Mouse (Mus musculus): ENCODE measurements at regions not wholly inside any gene's neighbourhood (a gene's known extent, or its start where the extent isn't known, plus 50 kb on each side); places are given as distances from the start of the nearest gene placed in this dataset.

DNA sequence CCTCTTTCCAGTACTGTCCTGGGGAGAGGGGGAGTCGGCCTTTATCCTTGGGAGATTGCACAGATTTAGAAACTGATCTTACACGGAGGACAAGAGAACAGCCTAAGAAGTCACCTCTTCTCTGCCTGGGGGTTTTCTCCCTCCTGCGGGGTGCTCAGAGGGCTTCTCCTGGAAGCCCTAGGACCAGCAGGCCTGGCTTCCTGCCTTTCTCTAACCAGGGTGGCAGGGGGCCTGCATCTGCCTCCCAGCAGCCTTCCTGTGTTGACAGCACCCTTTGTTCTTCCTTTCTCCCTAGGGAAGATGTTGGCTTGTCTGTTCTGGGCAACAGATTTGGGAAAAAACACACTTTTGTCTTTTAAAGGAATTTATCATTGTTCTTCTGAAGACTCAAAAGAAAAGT lies 153.0 kb upstream of the Tgfbr2 start:
- Histone ChIP-seq H3K27me3 (ENCODE audit: control insufficient read depth, insufficient read depth, low read length) (no peaks in the 10 kb centered on the region), H3K4me3 (ENCODE audit: extremely low read depth, insufficient read depth, insufficient read length) (no peak overlapping the region), H3K36me3 (ENCODE audit: control insufficient read depth, insufficient read depth, low read length) (no peaks in the 10 kb centered on the region), H3K27ac (ENCODE audit: insufficient read depth, low read length) (0 out of 2 replicates have a peak overlapping the region, but pooled peaks have one; percentile 18), H3K4me1 (ENCODE audit: control insufficient read depth, insufficient read depth, insufficient read length) (peaks cover 26% of the 10 kb centered on the region; the same call in 1 of the 2 replicates)
- 53% methylated on average over 3 of the region's 3 CpGs for WGBS
- DNase-seq (ENCODE audit: low read depth in 1 of 2, low spot score in 2 of 2): no peak
- TF ChIP-seq CTCF (IDR thresholded peaks at IDR 0.05; ENCODE audit: extremely low read depth, insufficient read depth, insufficient read length, insufficient replicate concordance) (no peak), POLR2A (IDR thresholded peaks at IDR 0.05; ENCODE audit: low read depth, low read length) (no peak)

GRCm38 (mm10) chr9:116327080-116327479 lies 151.9 kb upstream of the Tgfbr2 start:
- no peaks in the 10 kb centered on the region for H3K27me3 ChIP-seq (ENCODE audit: control insufficient read depth, insufficient read depth, low read length)
- H3K4me3 ChIP-seq (ENCODE audit: extremely low read depth, insufficient read depth, insufficient read length): no peak overlapping the region
- H3K27ac ChIP-seq (ENCODE audit: insufficient read depth, low read length): no peak overlapping the region
- TF ChIP-seq POLR2A (IDR thresholded peaks at IDR 0.05; ENCODE audit: low read depth, low read length): no peak
- TF ChIP-seq CTCF (IDR thresholded peaks at IDR 0.05; ENCODE audit: extremely low read depth, insufficient read depth, insufficient read length, insufficient replicate concordance): no peak
- WGBS: 95% methylated on average over 2 of the region's 2 CpGs
- DNase-seq (ENCODE audit: low read depth in 1 of 2, low spot score in 2 of 2): no peak
- H3K4me1 ChIP-seq (ENCODE audit: control insufficient read depth, insufficient read depth, insufficient read length): peaks cover 26% of the 10 kb centered on the region; the same call in 1 of the 2 replicates
- no peaks in the 10 kb centered on the region for H3K36me3 ChIP-seq (ENCODE audit: control insufficient read depth, insufficient read depth, low read length)

- TF ChIP-seq POLR2A (IDR thresholded peaks at IDR 0.05; ENCODE audit: low read depth, low read length): no peak
- TF ChIP-seq CTCF (IDR thresholded peaks at IDR 0.05; ENCODE audit: extremely low read depth, insufficient read depth, insufficient read length, insufficient replicate concordance): no peak
- Histone ChIP-seq H3K4me3 (ENCODE audit: extremely low read depth, insufficient read depth, insufficient read length) (no peak overlapping the region), H3K36me3 (ENCODE audit: control insufficient read depth, insufficient read depth, low read length) (no peaks in the 10 kb centered on the region), H3K27ac (ENCODE audit: insufficient read depth, low read length) (0 out of 2 replicates have a peak overlapping the region, but pooled peaks have one; percentile 12), H3K4me1 (ENCODE audit: control insufficient read depth, insufficient read depth, insufficient read length) (peaks cover 19% of the 10 kb centered on the region; the same call in 1 of the 2 replicates), H3K27me3 (ENCODE audit: control insufficient read depth, insufficient read depth, low read length) (no peaks in the 10 kb centered on the region)
- WGBS: 54% methylated on average over 4 of the region's 4 CpGs
- peak in 1 of 2 experiments; percentile 32 for DNase-seq (ENCODE audit: low read depth in 1 of 2, low spot score in 2 of 2)
Measured at GRCm38 (mm10) chr9:116324971-116325370, 149.8 kb upstream of the Tgfbr2 start.

DNA sequence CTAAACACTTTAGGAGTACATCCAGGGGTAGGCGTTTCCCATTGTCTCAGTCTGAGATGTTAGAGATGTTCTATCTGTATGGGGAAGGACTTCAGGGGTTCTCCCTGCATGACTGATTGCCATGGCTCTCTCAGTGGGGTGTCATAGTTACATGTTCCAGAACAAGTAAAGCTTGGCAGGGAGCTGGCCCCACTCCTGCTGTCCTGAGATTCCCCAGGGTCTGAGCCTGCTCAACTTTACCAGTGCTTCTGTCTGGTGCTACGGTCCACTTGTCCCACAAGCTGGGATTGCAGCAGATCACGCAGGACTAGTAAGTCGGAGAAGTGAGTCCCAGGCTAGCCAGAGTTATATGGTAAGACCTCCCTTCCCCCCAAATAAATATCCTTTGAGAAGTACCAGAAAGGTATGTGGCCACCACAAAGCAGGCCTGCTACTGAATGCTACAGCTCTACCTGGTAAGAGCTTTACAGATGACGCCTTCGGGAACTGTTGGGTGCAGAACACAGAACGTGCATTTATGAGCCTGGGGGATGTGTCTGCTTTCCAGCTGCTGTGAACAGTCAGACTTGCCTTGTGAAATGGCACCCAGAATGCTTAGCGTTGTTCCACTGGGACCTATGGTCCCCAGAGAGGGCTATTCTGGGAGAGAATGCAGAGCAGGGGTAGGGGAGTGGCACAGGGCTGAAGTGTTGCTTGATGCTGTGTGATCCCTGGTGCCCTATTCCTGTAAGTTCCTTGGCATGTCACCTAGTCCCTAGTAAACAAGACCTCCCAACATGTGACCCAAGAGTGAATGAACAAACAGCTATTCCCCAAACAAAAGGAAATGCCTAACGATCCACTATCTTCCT lies 148.9 kb upstream of the Tgfbr2 start:
- TF ChIP-seq POLR2A (IDR thresholded peaks at IDR 0.05; ENCODE audit: low read depth, low read length): no peak
- no peak for TF ChIP-seq CTCF (IDR thresholded peaks at IDR 0.05; ENCODE audit: extremely low read depth, insufficient read depth, insufficient read length, insufficient replicate concordance)
- Histone ChIP-seq H3K4me3 (ENCODE audit: extremely low read depth, insufficient read depth, insufficient read length) (no peak overlapping the region), H3K27me3 (ENCODE audit: control insufficient read depth, insufficient read depth, low read length) (no peaks in the 10 kb centered on the region), H3K27ac (ENCODE audit: insufficient read depth, low read length) (peak overlapping the region; percentile 12; the same call in 1 of the 2 replicates), H3K4me1 (ENCODE audit: control insufficient read depth, insufficient read depth, insufficient read length) (peaks cover 20% of the 10 kb centered on the region; the same call in 1 of the 2 replicates), H3K36me3 (ENCODE audit: control insufficient read depth, insufficient read depth, low read length) (no peaks in the 10 kb centered on the region)
- WGBS: 66% methylated on average over 9 of the region's 9 CpGs
- DNase-seq (ENCODE audit: low read depth in 1 of 2, low spot score in 2 of 2): peak in 1 of 2 experiments; percentile 56

GRCm38 (mm10) chr9:116321908-116322307 lies 146.7 kb upstream of the Tgfbr2 start:
- H3K27me3 ChIP-seq (ENCODE audit: control insufficient read depth, insufficient read depth, low read length): no peaks in the 10 kb centered on the region
- peaks cover 14% of the 10 kb centered on the region; the same call in 1 of the 2 replicates for H3K4me1 ChIP-seq (ENCODE audit: control insufficient read depth, insufficient read depth, insufficient read length)
- no peak for DNase-seq (ENCODE audit: low read depth in 1 of 2, low spot score in 2 of 2)
- no peaks in the 10 kb centered on the region for H3K36me3 ChIP-seq (ENCODE audit: control insufficient read depth, insufficient read depth, low read length)
- no peak overlapping the region for H3K27ac ChIP-seq (ENCODE audit: insufficient read depth, low read length)
- no peak for TF ChIP-seq CTCF (IDR thresholded peaks at IDR 0.05; ENCODE audit: extremely low read depth, insufficient read depth, insufficient read length, insufficient replicate concordance)
- no peak for TF ChIP-seq POLR2A (IDR thresholded peaks at IDR 0.05; ENCODE audit: low read depth, low read length)
- 81% methylated on average over 6 of the region's 6 CpGs for WGBS
- H3K4me3 ChIP-seq (ENCODE audit: extremely low read depth, insufficient read depth, insufficient read length): no peak overlapping the region

DNA sequence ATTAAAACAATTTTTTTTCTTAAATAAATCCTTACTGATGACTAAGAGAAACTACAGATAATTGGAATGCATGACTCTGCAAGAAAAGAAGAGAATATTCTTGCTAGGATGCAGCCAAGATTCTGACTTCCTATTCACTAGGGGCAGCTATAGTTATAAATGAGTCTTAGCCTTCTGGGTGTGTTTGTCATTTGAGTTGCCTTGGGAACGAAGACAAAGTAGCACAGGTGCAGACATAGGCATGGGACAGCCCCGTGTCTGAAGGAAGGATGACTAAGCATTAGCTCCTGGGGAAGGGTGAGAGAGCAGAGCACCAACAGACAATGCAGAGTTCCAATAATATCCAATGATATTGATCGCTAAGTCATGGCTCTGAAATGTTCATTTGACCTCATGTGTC lies 144.3 kb upstream of the Tgfbr2 start:
- peak in 1 of 2 experiments; percentile 51 for DNase-seq (ENCODE audit: low read depth in 1 of 2, low spot score in 2 of 2)
- whole genome bisulfite sequencing: 48% methylated on average over 3 of the region's 3 CpGs
- Histone ChIP-seq H3K4me1 (ENCODE audit: control insufficient read depth, insufficient read depth, insufficient read length) (peaks cover 9% of the 10 kb centered on the region; the same call in 1 of the 2 replicates), H3K36me3 (ENCODE audit: control insufficient read depth, insufficient read depth, low read length) (no peaks in the 10 kb centered on the region), H3K4me3 (ENCODE audit: extremely low read depth, insufficient read depth, insufficient read length) (no peak overlapping the region), H3K27ac (ENCODE audit: insufficient read depth, low read length) (no peak overlapping the region), H3K27me3 (ENCODE audit: control insufficient read depth, insufficient read depth, low read length) (no peaks in the 10 kb centered on the region)
- TF ChIP-seq POLR2A (IDR thresholded peaks at IDR 0.05; ENCODE audit: low read depth, low read length): no peak
- TF ChIP-seq CTCF (IDR thresholded peaks at IDR 0.05; ENCODE audit: extremely low read depth, insufficient read depth, insufficient read length, insufficient replicate concordance): no peak

Data from spleen, adult 2 months (tissue).